In the genomic region with DNA sequence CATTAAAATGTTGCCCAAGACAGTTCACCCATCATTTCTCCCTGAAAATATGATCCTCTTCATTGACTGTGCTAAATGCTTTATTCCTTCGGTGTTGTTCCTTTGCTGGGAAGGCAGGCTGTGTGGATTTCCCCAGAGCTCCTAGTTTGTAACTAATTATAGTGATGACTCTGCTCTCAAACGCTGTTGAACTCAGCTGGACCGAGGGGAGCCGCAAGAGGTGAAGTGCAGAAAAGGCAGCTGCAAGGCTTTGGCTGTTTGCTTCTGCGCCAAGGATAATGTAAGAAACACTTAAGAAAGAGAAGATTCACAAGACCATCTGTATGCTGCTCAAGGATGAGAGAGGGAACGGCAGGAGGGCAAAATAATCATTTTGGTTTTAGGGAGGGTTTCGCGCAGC, we compare ENCODE assay signal across 18 mouse cellular contexts.
DNase-seq lines count a peak whose midpoint lies in the region; ATAC-seq lines count a peak whose summit lies in the region.
"Had no signal": no experiment of that assay in that cellular context is flagged by ENCODE, and none has a peak within 500 bp of the region (broad histone marks: within the 10 kb centered on the region; RNA-seq: fewer than 3 reads in every experiment).

No protein-coding gene starts in this region.

- no peaks in the 10 kb centered on the region for H3K27me3 ChIP-seq in heart, embryonic 10.5 days (ENCODE audit: insufficient read depth, poor library complexity, severe bottlenecking)
- H3K27me3 ChIP-seq in midbrain, embryonic 16.5 days (ENCODE audit: control insufficient read depth, insufficient read depth, low read depth, low read length) = no peaks in the 10 kb centered on the region
- H3K27me3 ChIP-seq in midbrain, embryonic 15.5 days (replicated peaks) = no peaks in the 10 kb centered on the region
- no peaks in the 10 kb centered on the region for H3K27me3 ChIP-seq in heart, embryonic 14.5 days (ENCODE audit: control insufficient read depth, insufficient read depth, low read length)
- H3K27me3 ChIP-seq: liver, embryonic 13.5 days; neural tube, embryonic 15.5 days; stomach, embryonic 15.5 days had no signal

- WGBS in heart, embryonic 10.5 days = 62% methylated on average over 8 of the region's 8 CpGs
- WGBS in midbrain, embryonic 16.5 days = 59% methylated on average over 8 of the region's 8 CpGs
- 63% methylated on average over 8 of the region's 8 CpGs for WGBS in midbrain, embryonic 15.5 days
- WGBS in heart, embryonic 14.5 days = 48% methylated on average over 8 of the region's 8 CpGs

- no peak overlapping the region for H3K27ac ChIP-seq in heart, embryonic 10.5 days
- no peak overlapping the region; the same call in 1 of the 2 replicates for H3K27ac ChIP-seq in midbrain, embryonic 16.5 days (ENCODE audit: low read length)
- H3K27ac ChIP-seq in midbrain, embryonic 15.5 days = no peak overlapping the region
- H3K27ac ChIP-seq in heart, embryonic 14.5 days (replicated peaks in 1 of 2; ENCODE audit: control insufficient read depth in 1 of 2, insufficient read depth in 1 of 2, low read depth in 2 of 2, low read length in 2 of 2) = no peak overlapping the region
- H3K27ac ChIP-seq: liver, embryonic 13.5 days; neural tube, embryonic 15.5 days; stomach, embryonic 15.5 days had no signal

- no peaks in the 10 kb centered on the region for H3K9me3 ChIP-seq in heart, embryonic 10.5 days
- H3K9me3 ChIP-seq in midbrain, embryonic 16.5 days (replicated peaks; ENCODE audit: control insufficient read depth, low read length, poor library complexity, severe bottlenecking) = no peaks in the 10 kb centered on the region
- H3K9me3 ChIP-seq in midbrain, embryonic 15.5 days = no peaks in the 10 kb centered on the region
- H3K9me3 ChIP-seq in heart, embryonic 14.5 days (ENCODE audit: control insufficient read depth, low read length) = no peaks in the 10 kb centered on the region
- H3K9me3 ChIP-seq: liver, embryonic 13.5 days; neural tube, embryonic 15.5 days; stomach, embryonic 15.5 days had no signal

- H3K36me3 ChIP-seq in heart, embryonic 10.5 days = no peaks in the 10 kb centered on the region
- H3K36me3 ChIP-seq in midbrain, embryonic 16.5 days (ENCODE audit: control insufficient read depth, insufficient read depth, low read length) = no peaks in the 10 kb centered on the region
- no peaks in the 10 kb centered on the region for H3K36me3 ChIP-seq in midbrain, embryonic 15.5 days (replicated peaks)
- no peaks in the 10 kb centered on the region for H3K36me3 ChIP-seq in heart, embryonic 14.5 days (ENCODE audit: control insufficient read depth, insufficient read depth, low read length)
- H3K36me3 ChIP-seq: liver, embryonic 13.5 days; neural tube, embryonic 15.5 days; stomach, embryonic 15.5 days had no signal

- peak; percentile 34 for DNase-seq in heart, adult 9 months (ENCODE audit: low spot score in 2 of 2)
- no peak for DNase-seq in heart, embryonic 10.5 days (ENCODE audit: low spot score)
- DNase-seq in skeletal muscle tissue, adult 2 months (ENCODE audit: low read depth, low spot score) = peak; percentile 25
- DNase-seq in layer of hippocampus, postnatal 14 days (ENCODE audit: low spot score in 2 of 2) = no peak
- no peak for DNase-seq in cerebellum, postnatal 14 days
- DNase-seq: adrenal gland, adult 2 months; cerebellum, adult 8-10 months; liver, embryonic 13.5 days; retina, postnatal 1 day; thymus, postnatal 25 days had no signal

- no peak for ATAC-seq in midbrain, embryonic 16.5 days
- no peak for ATAC-seq in midbrain, embryonic 15.5 days (replicated peaks)
- ATAC-seq in heart, embryonic 14.5 days (ENCODE audit: insufficient number of reproducible peaks, insufficient read depth, low FRiP score, low read depth) = no peak
- ATAC-seq: forebrain, embryonic 14.5 days; intestine, postnatal 0 days; lung, postnatal 0 days had no signal

- no peak overlapping the region for H3K4me2 ChIP-seq in midbrain, embryonic 16.5 days (ENCODE audit: low read length)
- H3K4me2 ChIP-seq in midbrain, embryonic 15.5 days = no peak overlapping the region
- H3K4me2 ChIP-seq in heart, embryonic 14.5 days (ENCODE audit: low read length) = peak overlapping the region; percentile 37
- H3K4me2 ChIP-seq: liver, embryonic 13.5 days; neural tube, embryonic 15.5 days; stomach, embryonic 15.5 days had no signal

- 0 out of 2 replicates have a peak overlapping the region, but pooled peaks have one; percentile 11 for H3K9ac ChIP-seq in midbrain, embryonic 16.5 days (ENCODE audit: low read depth, low read length)
- no peak overlapping the region for H3K9ac ChIP-seq in midbrain, embryonic 15.5 days
- H3K9ac ChIP-seq in heart, embryonic 14.5 days (ENCODE audit: low read length) = no peak overlapping the region
- H3K9ac ChIP-seq: liver, embryonic 13.5 days; neural tube, embryonic 15.5 days; stomach, embryonic 15.5 days had no signal

- peaks cover 6% of the 10 kb centered on the region; the same call in 1 of the 2 replicates for H3K4me1 ChIP-seq in heart, embryonic 10.5 days
- H3K4me1 ChIP-seq in midbrain, embryonic 16.5 days (ENCODE audit: control insufficient read depth, insufficient read depth, low read length) = no peaks in the 10 kb centered on the region
- peaks cover 4% of the 10 kb centered on the region; the same call in 1 of the 2 replicates for H3K4me1 ChIP-seq in midbrain, embryonic 15.5 days
- peaks cover 2 to 4% of the 10 kb centered on the region in 2 experiments; a peak in 2 of 4 replicates for H3K4me1 ChIP-seq in heart, embryonic 14.5 days (ENCODE audit: control insufficient read depth in 2 of 2, insufficient read depth in 2 of 2, low read length in 2 of 2)
- H3K4me1 ChIP-seq: liver, embryonic 13.5 days; stomach, embryonic 15.5 days had no signal

- no peak overlapping the region for H3K4me3 ChIP-seq in heart, embryonic 10.5 days
- H3K4me3 ChIP-seq in midbrain, embryonic 16.5 days (ENCODE audit: low read depth, low read length) = no peak overlapping the region
- no peak overlapping the region for H3K4me3 ChIP-seq in midbrain, embryonic 15.5 days
- H3K4me3 ChIP-seq in heart, embryonic 14.5 days (ENCODE audit: control insufficient read depth in 1 of 2, insufficient read depth in 1 of 2, low read depth in 1 of 2, low read length in 2 of 2) = no peak overlapping the region
- H3K4me3 ChIP-seq: liver, embryonic 13.5 days; neural tube, embryonic 15.5 days; stomach, embryonic 15.5 days had no signal

Comparison
In these comparisons a context has a peak if more than half of its experiments do, and no peak if none do; other contexts are left out.
1. DNase-seq: peak in heart, adult 9 months (2 of 2) and skeletal muscle tissue, adult 2 months (single experiment); none in heart, embryonic 10.5 days (single experiment), layer of hippocampus, postnatal 14 days (0 of 2) and cerebellum, postnatal 14 days (0 of 2).